Mouse (Mus musculus) inflammation-experienced regulatory T-cells (primary cell): ENCODE data around the gene Pard6a. TPM values are rescaled to one million over a fixed set of nuclear protein-coding genes. Genes with fewer than 3 reads are reported as not detected.

Experiments
- polyA plus RNA-seq, 2 experiments: library from polyadenylated mRNA; unstranded; fragments of 100-300 nt; shearing (Covaris generic); gene quantifications; one replicate each; pipeline ENCODE4 v1.2.1; 2017

Pard6a gene
- polyA plus RNA-seq, result 10 to 100 TPM in 1 of 2 experiments, 1 to 10 TPM in 1; 7.6 to 16.7 TPM

DNA sequence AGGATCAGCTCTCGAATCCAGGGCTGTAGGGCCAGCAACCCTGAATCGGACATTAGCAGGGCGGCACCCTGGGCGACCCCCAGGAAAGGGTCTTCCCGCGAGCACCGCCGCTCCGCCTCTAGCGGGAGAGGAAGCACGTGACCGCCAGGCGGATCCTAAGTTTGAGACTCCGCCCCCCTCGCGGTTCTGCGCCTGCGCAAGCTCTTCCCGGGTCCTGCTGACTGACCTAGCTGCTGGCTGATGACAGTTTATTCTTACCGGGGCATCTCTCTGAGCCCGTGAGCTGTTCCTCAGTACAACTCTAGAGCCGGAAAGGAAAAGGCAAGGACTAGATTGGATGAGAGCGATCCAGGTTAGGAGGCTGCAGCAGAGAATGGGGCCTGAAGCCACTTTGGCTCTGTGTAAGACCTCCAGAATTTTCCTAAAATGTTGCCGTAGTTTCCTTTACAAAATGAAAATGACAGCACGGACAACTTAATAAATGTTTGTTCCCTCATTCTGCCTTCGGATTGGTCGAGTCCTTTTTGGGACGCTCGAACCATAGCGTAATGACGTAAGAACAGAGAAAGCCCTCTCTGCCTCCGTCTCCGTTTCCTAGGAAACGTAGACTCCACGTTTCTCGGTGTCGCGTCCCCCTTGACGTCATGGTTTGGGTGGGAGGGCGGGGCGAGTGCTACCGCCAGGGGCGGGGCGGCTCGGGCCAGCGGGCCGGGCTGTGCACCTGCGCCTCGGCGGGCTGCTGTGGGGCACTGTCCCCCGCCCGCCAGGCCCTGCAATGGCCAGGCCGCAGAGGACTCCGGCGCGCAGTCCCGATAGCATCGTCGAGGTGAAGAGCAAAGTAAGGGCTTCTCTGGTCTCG is at the start of gene Pard6a, which contains the start of gene Acd:
Gene Pard6a, plus strand, starts transcription at position 183 of the 859 bp plus-strand sequence.
Gene Acd, minus strand, starts transcription at position 137 of the 859 bp plus-strand sequence.

DNA sequence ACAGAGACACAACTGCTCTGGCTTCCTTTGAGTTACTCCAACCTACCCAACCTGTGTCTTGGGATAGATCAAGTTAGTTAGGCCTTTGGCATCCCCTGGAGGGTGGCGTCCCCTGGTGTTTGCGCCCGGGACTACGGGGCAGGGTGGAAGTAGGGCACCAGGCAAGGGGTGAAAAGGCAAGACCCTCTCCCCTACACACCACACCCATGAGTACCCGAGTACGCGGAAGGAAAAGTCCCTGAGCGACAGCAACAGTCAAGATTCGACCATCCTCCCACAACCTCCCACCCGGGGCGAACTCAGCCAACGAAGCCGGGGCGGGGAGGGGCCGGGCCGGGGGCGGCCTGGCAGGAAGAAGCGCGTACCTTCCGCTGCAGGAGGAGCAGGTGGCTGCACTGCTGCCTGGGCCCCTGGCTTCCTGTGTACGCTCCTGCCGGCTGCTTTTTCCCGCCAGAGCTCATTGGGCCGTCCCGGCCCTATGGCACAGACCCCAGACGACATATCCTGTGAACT is 15.1 kb upstream of the Pard6a start, which contains the start of gene Carmil2:
Gene Carmil2, plus strand, starts transcription at position 479 of the 513 bp plus-strand sequence.

DNA sequence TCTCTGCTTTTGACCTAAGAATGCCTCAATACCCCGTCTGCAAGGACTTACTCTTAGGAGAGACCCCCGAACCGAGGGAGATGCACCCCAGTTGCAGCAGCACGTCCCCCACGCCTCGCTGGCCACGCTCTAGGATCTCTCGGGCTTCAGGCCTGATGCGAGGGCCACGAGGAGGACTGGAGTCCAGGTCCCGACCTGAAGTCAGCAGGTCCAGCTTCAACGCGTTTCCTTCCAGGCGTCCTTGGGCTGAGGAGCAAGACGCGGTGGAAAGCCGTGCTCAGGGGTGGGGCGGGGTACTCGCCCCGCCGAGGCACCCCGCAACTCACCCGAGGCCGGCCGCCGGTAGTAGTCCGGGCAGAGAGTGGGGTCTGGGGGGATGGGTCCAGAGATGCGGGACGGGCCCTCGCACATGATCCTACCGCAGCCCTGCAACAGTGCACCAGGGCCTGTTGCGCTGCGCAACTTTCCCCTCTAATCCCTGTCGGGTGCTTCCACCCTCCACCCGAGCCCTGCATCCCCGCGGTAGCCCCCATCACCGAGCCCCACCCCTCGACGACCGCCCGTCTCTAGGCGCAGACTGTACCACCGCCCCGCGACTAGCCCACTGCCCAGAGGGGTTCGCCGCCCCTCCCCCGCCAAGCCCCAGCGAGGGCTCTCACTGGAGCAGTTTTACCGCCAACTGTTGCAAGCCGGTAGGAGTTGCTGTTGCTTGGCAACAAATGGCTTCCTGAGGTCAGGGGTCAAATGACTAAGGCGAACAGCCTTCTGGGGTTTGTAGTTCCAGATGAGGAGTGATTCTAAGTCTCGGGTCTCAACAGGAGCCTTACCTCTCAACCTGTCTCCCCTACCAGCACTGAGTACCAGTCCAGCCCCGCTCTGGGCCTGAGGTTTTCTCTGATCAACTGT is 6.8 kb downstream of the Pard6a start, which contains the start of the genes 4933405L10Rik and Enkd1:
Gene 4933405L10Rik, plus strand, starts transcription at position 158 of the 906 bp plus-strand sequence.
Gene Enkd1, minus strand, starts transcription at position 713 of the 906 bp plus-strand sequence.

Other genes starting within 250 kb of the Pard6a start
- gene Tppp3, start 229.6 kb upstream of the Pard6a start, polyA plus RNA-seq, result under 1 TPM in 1 of 2 experiments, not detected in 1; 0.64 TPM
- gene Zdhhc1, start 204.2 kb upstream of the Pard6a start, polyA plus RNA-seq, result 1 to 10 TPM; 4.3 to 6.1 TPM
- not detected for gene Hsd11b2, start 182.4 kb upstream of the Pard6a start, polyA plus RNA-seq
- gene Atp6v0d1, start 135.1 kb upstream of the Pard6a start, polyA plus RNA-seq, result 10 to 100 TPM; 38.3 to 39.1 TPM
- 10 to 100 TPM; 16.6 to 18.0 TPM for gene Ripor1, start 95.9 kb upstream of the Pard6a start, polyA plus RNA-seq
- gene Ctcf, start 64.6 kb upstream of the Pard6a start, polyA plus RNA-seq, result 100 to 1,000 TPM; 182 to 192 TPM
- 1 to 10 TPM in 1 of 2 experiments, under 1 TPM in 1; 0.44 to 1.4 TPM for gene Agrp, start 63.8 kb upstream of the Pard6a start, polyA plus RNA-seq
- gene Carmil2, start 14.9 kb upstream of the Pard6a start, polyA plus RNA-seq, result 100 to 1,000 TPM; 122 to 131 TPM
- 10 to 100 TPM; 70.3 to 83.0 TPM for gene Acd, start within 50 bp of the Pard6a start, polyA plus RNA-seq
- gene 4933405L10Rik, start 6.5 kb downstream of the Pard6a start, polyA plus RNA-seq, result under 1 TPM in 1 of 2 experiments, not detected in 1; 0.23 TPM
- gene Enkd1, start 7.1 kb downstream of the Pard6a start, polyA plus RNA-seq, result 1 to 10 TPM; 3.6 to 4.3 TPM
- gene Gfod2, start 57.5 kb downstream of the Pard6a start, polyA plus RNA-seq, result 1 to 10 TPM; 6.5 to 7.5 TPM
- gene Ranbp10, start 126.2 kb downstream of the Pard6a start, polyA plus RNA-seq, result 10 to 100 TPM; 19.4 to 27.8 TPM
- 1 to 10 TPM; 1.1 to 1.7 TPM for gene Tsnaxip1, start 126.6 kb downstream of the Pard6a start, polyA plus RNA-seq
- 10 to 100 TPM; 15.3 to 15.7 TPM for gene Cenpt, start 152.1 kb downstream of the Pard6a start, polyA plus RNA-seq
- 10 to 100 TPM; 30.3 to 37.3 TPM for gene Thap11, start 154.0 kb downstream of the Pard6a start, polyA plus RNA-seq
- 10 to 100 TPM in 1 of 2 experiments, 1 to 10 TPM in 1; 9.7 to 15.3 TPM for gene Nutf2, start 159.4 kb downstream of the Pard6a start, polyA plus RNA-seq
- 10 to 100 TPM; 74.6 to 95.9 TPM for gene Edc4, start 179.7 kb downstream of the Pard6a start, polyA plus RNA-seq
- gene Nrn1l, start 192.4 kb downstream of the Pard6a start, polyA plus RNA-seq, result under 1 TPM; 0.86 to 0.94 TPM
- gene Pskh1, start 199.3 kb downstream of the Pard6a start, polyA plus RNA-seq, result 10 to 100 TPM; 22.7 to 25.5 TPM
- gene Ctrl, start 232.7 kb downstream of the Pard6a start, polyA plus RNA-seq, result 1 to 10 TPM; 1.9 to 3.6 TPM
- gene Psmb10, start 237.3 kb downstream of the Pard6a start, polyA plus RNA-seq, result 100 to 1,000 TPM; 357 to 426 TPM
- under 1 TPM; 0.42 to 0.51 TPM for gene Lcat, start 242.2 kb downstream of the Pard6a start, polyA plus RNA-seq